Mouse (Mus musculus) heart, embryonic 10.5 days (tissue): ENCODE results near the gene Nrarp. TPM values are rescaled to one million over a fixed set of nuclear protein-coding genes. Genes with fewer than 3 reads are reported as not detected.

Experiments used
- DNase-seq: peaks from one replicate; pipeline ENCODE4 v3.0.0-alpha.2; 2017; ENCODE audit warnings: low spot score
- H3K27ac ChIP-seq: fragments of 300-500 bp; sonication (generic); 2 replicates; pipeline ENCODE4 v1.5.1; 2016; ENCODE audit warnings: mild to moderate bottlenecking
- H3K27me3 ChIP-seq: fragments of 300-500 bp; sonication (generic); 2 replicates; pipeline ENCODE4 v1.6.1; 2016; ENCODE audit warnings: mild to moderate bottlenecking; ENCODE audit not compliant: poor library complexity, insufficient read depth, severe bottlenecking
- H3K36me3 ChIP-seq: fragments of 300-500 bp; sonication (generic); 2 replicates; pipeline ENCODE4 v1.6.1; 2016; ENCODE audit warnings: mild to moderate bottlenecking, moderate library complexity
- H3K4me1 ChIP-seq: fragments of 300-500 bp; sonication (generic); 2 replicates; pipeline ENCODE4 v1.6.1; 2016; ENCODE audit warnings: mild to moderate bottlenecking
- H3K4me3 ChIP-seq: fragments of 300-500 bp; sonication (generic); 2 replicates; pipeline ENCODE4 v1.5.1; 2016; ENCODE audit warnings: mild to moderate bottlenecking, moderate library complexity
- H3K9me3 ChIP-seq: fragments of 300-500 bp; sonication (generic); 2 replicates; pipeline ENCODE4 v1.6.1; 2016; ENCODE audit warnings: mild to moderate bottlenecking, moderate library complexity
- WGBS: fragments of 180-500 bp; shearing (Covaris S2); methylation state at CpG from one replicate; pipeline ENCODE4 v1.1.7; 2016; 5-methylcytosine and 5-hydroxymethylcytosine counted together
- polyA plus RNA-seq: library from polyadenylated mRNA; unstranded; fragments of >200 nt; fragmentation: Nextera tagmentation; extraction: Ambion mirVana; gene quantifications from 2 replicates; pipeline ENCODE4 v1.2.1, GENCODE M21; 2016

The Nrarp gene
- polyA plus RNA-seq, 1 experiment from 2014 or later = 5.9 TPM

DNA sequence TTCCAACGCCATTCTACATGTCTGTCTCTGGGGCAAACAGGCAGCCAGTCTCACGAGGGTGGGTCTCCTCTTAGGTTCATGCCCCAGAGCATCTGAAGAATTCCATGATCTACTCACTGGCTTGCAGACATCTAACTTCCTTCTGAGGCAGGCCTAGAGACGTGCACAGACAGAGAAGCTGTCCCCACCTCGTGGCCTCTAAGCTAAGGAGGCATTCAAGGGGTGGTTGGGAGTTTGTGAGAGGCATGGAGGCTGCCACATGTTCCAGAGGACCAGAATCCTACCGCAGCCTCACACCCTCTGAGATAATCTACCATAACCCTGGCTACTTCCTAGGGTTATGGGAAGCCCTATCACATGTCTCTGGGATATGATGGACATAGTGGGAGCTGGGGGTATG lies 13.4 kb downstream of the Nrarp start:
- Histone ChIP-seq H3K36me3 (peaks cover 2% of the 10 kb centered on the region), H3K27me3 (peaks cover 32% of the 10 kb centered on the region), H3K4me1 (peaks cover 48% of the 10 kb centered on the region), H3K27ac (no peak overlapping the region), H3K9me3 (no peaks in the 10 kb centered on the region), H3K4me3 (0 out of 2 replicates have a peak overlapping the region, but pooled peaks have one; percentile 2)
- WGBS = 68% methylated on average over 5 of the region's 5 CpGs
- no peak for DNase-seq

DNA sequence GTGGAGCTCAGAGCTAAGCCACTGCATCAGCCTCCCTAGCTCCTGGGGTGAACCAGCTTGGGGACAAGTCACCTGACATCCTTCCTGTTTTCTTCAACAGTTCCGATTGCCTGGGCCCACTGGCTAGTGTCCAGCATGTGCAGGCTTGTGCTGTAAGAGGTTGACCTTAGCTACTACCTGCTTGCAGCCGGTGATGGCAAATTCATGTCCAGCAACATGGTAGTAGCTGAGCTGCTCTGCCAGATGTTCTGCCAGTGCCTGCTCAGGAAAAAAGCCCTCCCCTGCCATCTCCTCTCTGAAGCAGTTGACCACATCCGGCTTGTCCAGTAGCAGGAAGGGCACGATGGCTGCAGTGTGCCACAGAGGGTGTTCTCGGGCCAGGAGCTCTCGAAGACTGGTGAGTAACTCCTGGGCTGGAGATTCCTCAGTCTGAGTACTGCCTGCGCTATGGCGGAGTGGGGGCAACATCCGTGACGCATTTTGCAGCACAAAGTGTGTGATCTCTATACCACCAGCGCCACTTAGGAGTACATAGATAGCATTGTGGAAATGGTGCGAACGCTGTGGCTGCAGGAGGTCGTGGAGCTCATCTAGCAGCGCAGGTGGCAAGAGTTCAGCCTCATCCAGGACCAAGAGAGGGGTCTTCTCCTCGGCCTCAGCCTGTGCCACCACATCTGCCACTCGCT lies 14.1 kb downstream of the Nrarp start:
- H3K4me1 ChIP-seq = peaks cover 48% of the 10 kb centered on the region
- peaks cover 8% of the 10 kb centered on the region for H3K36me3 ChIP-seq
- no peak for DNase-seq
- WGBS = 77% methylated on average over 17 of the region's 17 CpGs
- no peaks in the 10 kb centered on the region for H3K9me3 ChIP-seq
- peaks cover 32% of the 10 kb centered on the region for H3K27me3 ChIP-seq
- 0 out of 2 replicates have a peak overlapping the region, but pooled peaks have one; percentile 2 for H3K4me3 ChIP-seq
- H3K27ac ChIP-seq = 0 out of 2 replicates have a peak overlapping the region, but pooled peaks have one; percentile 79

DNA sequence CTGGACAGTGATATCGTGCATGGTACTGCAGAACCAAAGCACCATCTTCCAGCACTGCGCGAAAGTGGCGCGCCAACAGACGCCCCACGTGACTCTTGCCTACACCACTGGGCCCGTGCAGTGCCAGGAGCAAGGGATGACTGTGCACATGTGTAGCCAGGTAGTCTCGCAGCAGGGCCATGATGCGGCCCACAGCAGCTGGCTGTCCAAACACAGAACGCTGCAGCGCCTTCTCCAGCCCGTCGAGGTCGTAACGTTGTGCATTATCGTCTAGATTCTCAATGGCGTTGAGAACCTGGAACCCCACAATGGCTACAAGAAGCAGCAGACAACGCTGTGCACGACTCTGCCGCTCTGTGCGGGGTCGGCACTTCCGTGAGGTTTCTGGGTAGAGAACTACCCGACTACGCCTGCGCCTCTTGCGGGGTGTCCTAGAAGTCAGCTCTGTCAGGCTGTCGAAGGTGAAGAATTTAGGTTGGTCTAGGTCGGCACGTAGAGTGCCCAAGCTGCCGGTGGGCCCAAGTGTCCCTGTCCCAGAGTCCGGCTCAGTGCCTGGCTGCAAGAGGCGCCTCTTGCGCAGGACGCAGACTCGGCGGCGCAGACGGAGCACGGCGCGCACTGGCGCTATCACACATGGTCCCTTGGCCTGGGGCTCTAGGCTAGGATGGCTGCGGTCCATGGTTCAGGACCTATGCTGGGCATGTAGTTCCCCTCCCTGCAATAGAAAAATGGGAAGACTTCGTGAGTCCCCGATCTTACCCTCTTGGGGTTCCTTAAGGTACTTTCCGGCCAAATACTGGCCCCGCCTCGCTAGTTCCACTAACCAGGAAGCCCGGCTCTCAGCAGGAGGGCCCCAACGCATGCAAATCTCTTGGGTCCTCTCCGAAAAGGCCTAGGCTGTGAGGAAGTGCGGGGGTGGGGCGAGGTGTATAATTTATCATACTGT lies 14.9 kb downstream of the Nrarp start:
- Histone ChIP-seq H3K27me3 (peaks cover 32% of the 10 kb centered on the region), H3K4me1 (peaks cover 48% of the 10 kb centered on the region), H3K9me3 (no peaks in the 10 kb centered on the region), H3K4me3 (peak overlapping the region; percentile 62), H3K27ac (peak overlapping the region; percentile 79), H3K36me3 (peaks cover 16% of the 10 kb centered on the region)
- WGBS = 14% methylated on average over 55 of the region's 55 CpGs
- no peak for DNase-seq

DNA sequence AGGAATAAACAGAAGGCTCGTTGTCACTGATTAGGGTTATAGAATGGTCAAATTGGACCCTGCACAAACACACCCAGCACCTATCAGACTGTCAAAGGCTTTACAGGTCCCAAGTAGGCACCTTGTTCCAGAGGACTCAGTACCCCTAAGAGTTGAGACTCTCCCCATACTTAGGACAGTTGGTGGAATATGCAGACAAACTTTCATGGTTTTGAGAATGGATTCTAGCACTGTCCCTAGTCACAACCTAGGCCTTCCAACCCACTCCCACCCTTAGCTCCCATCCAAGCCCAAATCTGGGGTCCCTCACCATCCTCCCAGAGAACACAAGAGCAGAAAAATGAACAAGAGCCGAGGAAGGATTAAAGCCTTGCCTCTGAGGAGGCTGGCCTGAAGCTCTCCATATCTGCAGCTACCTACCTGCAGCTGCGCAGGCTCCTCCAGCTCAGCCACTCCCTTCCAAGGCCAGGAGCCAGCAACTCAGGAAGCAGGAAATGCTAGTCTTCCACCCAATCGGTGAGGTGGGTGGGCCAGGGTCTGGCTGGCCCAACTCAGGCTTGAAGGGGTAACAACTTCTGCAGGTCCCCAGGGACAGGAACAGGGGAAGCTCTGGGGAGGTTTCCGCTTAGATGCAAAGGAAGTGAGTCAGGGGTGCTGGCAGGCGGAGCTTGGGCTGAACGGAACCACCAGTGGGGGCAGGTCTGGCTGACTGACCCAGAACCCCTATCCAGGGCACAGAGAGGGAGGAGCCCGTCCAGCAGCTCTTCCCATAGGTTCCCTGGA lies 15.8 kb downstream of the Nrarp start, which contains the start of gene Tor4a:
Tor4a (minus strand) TSS at position 715 of the 783 bp plus-strand sequence.
- Histone ChIP-seq H3K4me1 (peaks cover 48% of the 10 kb centered on the region), H3K9me3 (no peaks in the 10 kb centered on the region), H3K36me3 (peaks cover 25% of the 10 kb centered on the region), H3K4me3 (peak within 1 kb of the TSS; percentile 62), H3K27me3 (peaks cover 32% of the 10 kb centered on the region), H3K27ac (peak within 1 kb of the TSS; percentile 79)
- 7% methylated on average over 8 of the region's 8 CpGs for WGBS
- DNase-seq = peak; percentile 90

DNA sequence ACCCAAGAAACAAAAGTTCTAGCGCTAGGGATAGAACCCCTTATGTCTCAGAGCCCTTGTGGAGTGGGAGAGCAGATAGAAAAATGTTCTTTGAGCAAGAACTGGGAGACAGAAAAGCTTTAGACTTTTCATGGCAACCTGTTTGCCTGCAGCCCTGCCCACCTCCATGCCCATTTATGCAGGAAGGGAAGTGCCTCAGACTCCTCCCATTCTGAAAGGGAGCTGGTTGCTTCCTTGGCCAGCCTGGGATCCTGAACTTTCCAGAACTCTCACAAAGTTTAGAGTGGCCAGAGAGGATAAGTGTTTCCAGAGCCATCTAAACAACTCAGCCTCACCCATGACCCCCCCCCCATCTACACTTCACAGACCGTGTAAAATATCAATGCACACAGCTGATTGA lies 16.6 kb downstream of the Nrarp start:
- WGBS = 22% methylated on average over 2 of the region's 2 CpGs
- H3K4me1 ChIP-seq = peaks cover 48% of the 10 kb centered on the region
- peaks cover 32% of the 10 kb centered on the region for H3K27me3 ChIP-seq
- H3K27ac ChIP-seq = peak overlapping the region; percentile 79
- H3K4me3 ChIP-seq = peak overlapping the region; percentile 62
- no peak for DNase-seq
- H3K9me3 ChIP-seq = no peaks in the 10 kb centered on the region
- H3K36me3 ChIP-seq = peaks cover 33% of the 10 kb centered on the region

DNA sequence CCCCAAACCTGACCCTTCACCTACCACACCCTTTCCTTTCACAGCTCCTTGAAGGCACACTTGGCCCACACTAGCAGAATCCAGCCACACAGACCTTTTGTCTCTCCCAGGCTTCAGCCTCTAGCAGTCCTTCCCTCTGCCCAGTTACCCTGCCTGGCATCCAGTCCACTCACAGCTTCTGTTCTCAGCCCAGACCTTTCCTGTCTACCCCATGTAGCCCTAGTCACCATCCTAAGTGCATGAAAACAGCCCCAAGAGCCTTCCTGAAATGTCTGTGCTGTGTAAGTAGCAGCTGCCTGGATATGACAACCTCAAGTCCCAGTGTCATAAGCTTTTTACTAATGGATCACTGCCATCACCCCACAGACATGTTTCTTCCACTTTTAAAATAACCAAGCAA lies 17.4 kb downstream of the Nrarp start:
- peaks cover 47% of the 10 kb centered on the region for H3K4me1 ChIP-seq
- H3K27ac ChIP-seq = no peak overlapping the region
- H3K27me3 ChIP-seq = peaks cover 32% of the 10 kb centered on the region
- H3K36me3 ChIP-seq = peaks cover 41% of the 10 kb centered on the region
- H3K4me3 ChIP-seq = no peak overlapping the region
- no peak for DNase-seq
- H3K9me3 ChIP-seq = no peaks in the 10 kb centered on the region

DNA sequence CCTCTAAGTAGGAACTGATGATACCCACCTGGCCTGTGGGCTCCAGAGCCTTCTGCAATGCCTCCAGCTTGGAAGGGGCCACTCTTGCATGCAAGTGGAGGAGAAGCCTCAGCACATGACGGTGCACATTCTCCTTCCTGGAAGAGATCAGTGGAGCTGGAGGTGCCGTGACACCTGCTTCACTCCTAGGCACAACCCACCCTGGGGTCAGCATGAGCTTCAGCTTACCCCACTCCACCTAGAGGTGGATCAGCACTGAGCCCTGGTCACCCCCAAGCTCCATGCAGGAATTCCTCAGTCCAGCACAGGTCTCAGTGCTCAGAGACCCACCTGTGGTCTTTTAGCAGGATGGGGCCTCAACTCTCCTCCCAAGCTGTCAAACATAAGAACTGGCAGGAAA lies 20.1 kb downstream of the Nrarp start:
- 92% methylated on average over 2 of the region's 2 CpGs for WGBS
- Histone ChIP-seq H3K27me3 (peaks cover 13% of the 10 kb centered on the region), H3K4me1 (peaks cover 20% of the 10 kb centered on the region), H3K36me3 (peaks cover 68% of the 10 kb centered on the region), H3K4me3 (no peak overlapping the region), H3K9me3 (no peaks in the 10 kb centered on the region), H3K27ac (no peak overlapping the region)
- DNase-seq = no peak

DNA sequence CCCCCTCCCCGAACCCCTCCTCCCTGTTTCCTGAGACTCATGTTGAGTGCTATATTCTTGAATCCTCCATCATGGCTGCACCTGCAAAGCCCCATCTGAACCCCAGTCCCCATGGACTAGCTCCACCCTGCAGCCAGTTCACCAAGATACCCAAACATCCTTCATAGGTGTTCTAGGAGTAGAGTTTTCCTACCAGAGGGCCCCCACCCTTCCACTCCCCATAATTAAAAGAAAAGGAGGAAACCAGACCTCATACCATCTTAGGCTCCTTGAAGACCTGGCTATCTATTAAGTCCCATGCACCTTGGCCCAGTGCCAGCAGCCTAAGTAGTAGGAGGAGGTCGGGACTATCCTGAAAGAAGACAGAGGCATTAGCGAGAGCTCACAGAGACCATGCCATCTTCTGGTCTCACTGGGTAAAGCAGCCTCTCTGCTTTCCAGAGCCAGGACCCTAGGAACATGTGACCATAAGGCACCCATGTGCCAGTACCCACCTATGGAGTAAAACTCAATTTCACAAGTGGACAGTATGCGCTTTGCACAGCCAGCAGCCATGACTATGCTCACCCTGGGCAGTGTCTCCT lies 23.2 kb downstream of the Nrarp start:
- H3K4me1 ChIP-seq = no peaks in the 10 kb centered on the region; the same call in 1 of the 2 replicates
- 60% methylated on average over 4 of the region's 4 CpGs for WGBS
- no peaks in the 10 kb centered on the region for H3K9me3 ChIP-seq
- no peak overlapping the region for H3K27ac ChIP-seq
- no peak overlapping the region for H3K4me3 ChIP-seq
- H3K36me3 ChIP-seq = peaks cover 98% of the 10 kb centered on the region
- no peaks in the 10 kb centered on the region for H3K27me3 ChIP-seq
- DNase-seq = no peak

DNA sequence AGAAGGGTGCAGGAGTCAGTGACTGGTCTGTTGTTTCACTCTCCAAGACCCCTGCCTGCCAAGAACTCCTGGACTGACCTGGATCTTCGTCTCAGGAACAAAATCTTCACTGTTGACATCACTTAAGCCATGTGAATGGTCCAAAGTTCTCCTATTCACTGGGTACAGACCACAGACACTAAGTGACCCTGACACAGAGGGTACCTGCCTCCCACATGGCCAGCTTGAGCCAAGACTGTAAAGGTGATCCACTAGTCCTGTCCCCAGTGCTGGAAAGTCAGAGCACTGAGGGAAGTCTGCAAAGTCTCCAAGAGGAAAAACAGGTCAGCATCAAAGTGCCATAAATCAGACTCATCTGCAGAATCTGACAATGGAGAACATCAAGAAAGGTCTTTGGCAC lies 27.0 kb downstream of the Nrarp start:
- Histone ChIP-seq H3K36me3 (peaks cover 65% of the 10 kb centered on the region), H3K27ac (no peak overlapping the region), H3K9me3 (no peaks in the 10 kb centered on the region), H3K27me3 (peaks cover 4% of the 10 kb centered on the region; the same call in 1 of the 2 replicates), H3K4me1 (peaks cover 17% of the 10 kb centered on the region), H3K4me3 (no peak overlapping the region)
- no peak for DNase-seq
- WGBS = 91% methylated on average over 1 of the region's 1 CpGs

DNA sequence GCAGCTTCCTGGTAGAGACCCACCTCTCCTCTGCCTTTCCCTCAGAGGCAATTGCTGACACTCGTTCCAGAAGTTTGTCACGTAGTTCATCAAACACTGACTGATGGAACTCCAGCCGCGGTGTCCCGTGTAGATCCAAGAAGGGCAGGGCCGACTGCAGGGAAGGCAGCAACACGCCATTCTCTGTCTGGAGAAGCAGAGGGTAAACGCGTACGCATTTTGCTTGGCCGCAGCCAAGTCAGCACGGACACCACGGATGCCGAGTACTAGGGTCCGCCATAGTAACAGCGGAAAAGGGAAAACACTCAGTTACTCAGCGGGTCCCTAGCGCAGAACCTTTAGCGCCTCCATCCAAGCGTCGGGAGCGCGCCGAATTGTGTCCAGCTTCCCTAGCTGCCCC lies 30.1 kb downstream of the Nrarp start:
- Histone ChIP-seq H3K4me1 (peaks cover 17% of the 10 kb centered on the region), H3K9me3 (no peaks in the 10 kb centered on the region), H3K27ac (peak overlapping the region; percentile 99), H3K4me3 (peak overlapping the region; percentile 97), H3K27me3 (peaks cover 31% of the 10 kb centered on the region), H3K36me3 (peaks cover 34% of the 10 kb centered on the region)
- DNase-seq = no peak
- under 1% methylated on average over 24 of the region's 24 CpGs for WGBS

DNA sequence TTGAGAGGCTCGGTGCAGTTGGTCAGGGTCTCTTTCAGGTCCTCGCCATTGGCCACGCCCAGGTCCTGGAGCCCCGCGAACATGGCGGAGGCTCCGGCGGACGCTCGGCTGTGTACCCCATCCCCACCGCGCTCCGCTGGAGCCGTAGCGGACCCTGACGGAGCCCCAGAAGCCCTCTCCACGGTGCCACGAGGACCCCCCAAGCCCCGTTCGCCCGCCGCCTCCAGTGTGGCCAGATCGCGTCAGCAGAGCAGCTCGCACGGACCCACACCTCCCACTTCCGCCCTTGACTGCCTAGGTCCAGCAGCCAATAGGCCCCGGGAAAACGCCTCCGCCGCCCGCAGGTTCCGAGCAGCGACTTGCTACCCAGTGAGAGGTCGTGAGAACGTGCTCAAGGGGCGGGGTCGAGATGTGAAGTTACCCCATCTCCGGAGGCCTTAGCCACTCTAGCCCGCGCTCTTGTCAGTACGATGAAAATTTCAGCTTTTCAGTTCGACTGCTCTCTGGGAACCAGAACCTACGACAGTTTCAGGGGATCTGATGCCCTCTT lies 30.6 kb downstream of the Nrarp start, which contains the start of gene Nelfb:
Nelfb (minus strand) TSS at position 369 of the 550 bp plus-strand sequence.
- Histone ChIP-seq H3K4me3 (peak within 1 kb of the TSS; percentile 97), H3K27me3 (peaks cover 34% of the 10 kb centered on the region), H3K36me3 (peaks cover 29% of the 10 kb centered on the region), H3K27ac (peak within 1 kb of the TSS; percentile 99), H3K9me3 (no peaks in the 10 kb centered on the region), H3K4me1 (peaks cover 17% of the 10 kb centered on the region)
- WGBS = 1% methylated on average over 44 of the region's 44 CpGs
- peak; percentile 97 for DNase-seq
